Mouse (Mus musculus): ENCODE results near the gene Lingo2. TPM values are rescaled to one million over a fixed set of nuclear protein-coding genes. Genes with fewer than 3 reads are reported as not detected.

Lingo2 gene
- 1.1 and 2.0 TPM in 2 replicates for polyA plus RNA-seq (2016; fragmentation: Nextera tagmentation; extraction: Ambion mirVana)

DNA sequence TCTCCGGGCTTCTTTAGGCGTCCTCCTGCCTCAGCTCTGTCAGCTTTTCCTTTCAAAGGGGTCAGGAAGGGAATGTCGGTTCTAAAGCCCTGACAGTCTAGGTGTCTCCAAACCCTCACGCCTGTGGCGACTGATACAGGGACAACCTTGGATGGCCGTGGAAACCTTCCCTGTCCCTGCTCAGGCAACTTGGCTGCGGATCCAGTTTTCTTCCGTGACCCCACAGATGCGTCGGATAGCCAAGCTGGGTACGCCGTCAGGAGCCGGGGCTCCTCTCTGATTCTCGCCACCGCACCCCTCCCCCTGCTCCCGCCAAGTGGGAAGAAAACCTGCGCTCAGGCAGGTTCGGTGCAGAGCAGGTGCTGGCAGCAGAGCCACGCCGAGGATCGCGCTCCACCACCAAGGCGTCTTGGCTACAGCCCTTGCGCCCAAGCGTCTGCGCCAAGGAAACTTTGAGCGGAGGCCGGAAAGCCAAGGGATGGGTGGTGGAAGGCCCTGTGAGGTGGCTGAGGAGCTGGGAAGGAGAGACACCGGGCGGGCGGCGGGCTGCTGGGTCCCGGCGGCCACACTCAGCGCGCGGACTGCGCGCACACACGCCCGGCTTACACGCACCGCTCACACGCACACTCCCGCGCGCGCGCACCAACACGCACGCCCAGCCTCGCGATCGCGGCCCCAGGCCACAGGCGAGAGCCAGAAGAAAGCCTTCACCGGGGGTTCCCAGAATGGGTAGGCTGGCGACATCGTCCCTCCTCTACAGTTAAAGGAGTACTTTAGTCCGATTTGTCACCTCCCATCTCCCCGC is at the start of gene Lingo2:
Lingo2 (minus strand) TSS at position 598 of the 805 bp plus-strand sequence.
- Histone ChIP-seq H3K4me1 (peaks cover 30% of the 10 kb centered on the region), H3K4me3 (peak within 1 kb of the TSS; percentile 71), H3K9me3 (replicated peaks) (no peaks in the 10 kb centered on the region), H3K27me3 (ENCODE audit: low read depth, poor library complexity, severe bottlenecking) (peaks cover 61% of the 10 kb centered on the region), H3K27ac (replicated peaks) (peak within 1 kb of the TSS; percentile 49), H3K36me3 (no peaks in the 10 kb centered on the region)
- peak; percentile 56 for DNase-seq (ENCODE audit: low spot score)
- WGBS = under 1% methylated on average over 61 of the region's 61 CpGs

DNA sequence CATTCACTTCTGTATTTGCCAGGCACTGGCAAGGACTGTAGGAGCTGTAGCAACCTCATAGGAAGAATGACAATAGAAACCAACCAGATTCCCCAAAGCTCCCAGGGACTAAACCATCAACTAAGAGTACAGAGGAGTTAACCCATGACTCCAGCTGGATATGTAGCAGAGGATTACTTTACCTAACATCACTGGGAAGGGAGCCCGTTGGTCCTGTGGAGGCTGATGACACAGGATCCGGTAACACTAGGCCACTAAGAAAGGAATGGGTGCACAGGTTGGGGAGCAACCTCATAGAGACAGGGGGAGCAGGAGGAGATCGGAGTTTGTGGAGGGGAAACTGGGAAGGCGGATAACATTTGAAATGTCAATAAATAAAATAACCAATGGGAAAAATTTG is 21.8 kb upstream of the Lingo2 start:
- DNase-seq (ENCODE audit: low spot score) = no peak
- no peaks in the 10 kb centered on the region for H3K4me1 ChIP-seq
- no peaks in the 10 kb centered on the region for H3K27me3 ChIP-seq (ENCODE audit: low read depth, poor library complexity, severe bottlenecking)
- no peaks in the 10 kb centered on the region for H3K36me3 ChIP-seq
- H3K9me3 ChIP-seq (replicated peaks) = no peaks in the 10 kb centered on the region
- WGBS = 85% methylated on average over 4 of the region's 4 CpGs
- H3K4me3 ChIP-seq = no peak overlapping the region
- H3K27ac ChIP-seq (replicated peaks) = no peak overlapping the region

DNA sequence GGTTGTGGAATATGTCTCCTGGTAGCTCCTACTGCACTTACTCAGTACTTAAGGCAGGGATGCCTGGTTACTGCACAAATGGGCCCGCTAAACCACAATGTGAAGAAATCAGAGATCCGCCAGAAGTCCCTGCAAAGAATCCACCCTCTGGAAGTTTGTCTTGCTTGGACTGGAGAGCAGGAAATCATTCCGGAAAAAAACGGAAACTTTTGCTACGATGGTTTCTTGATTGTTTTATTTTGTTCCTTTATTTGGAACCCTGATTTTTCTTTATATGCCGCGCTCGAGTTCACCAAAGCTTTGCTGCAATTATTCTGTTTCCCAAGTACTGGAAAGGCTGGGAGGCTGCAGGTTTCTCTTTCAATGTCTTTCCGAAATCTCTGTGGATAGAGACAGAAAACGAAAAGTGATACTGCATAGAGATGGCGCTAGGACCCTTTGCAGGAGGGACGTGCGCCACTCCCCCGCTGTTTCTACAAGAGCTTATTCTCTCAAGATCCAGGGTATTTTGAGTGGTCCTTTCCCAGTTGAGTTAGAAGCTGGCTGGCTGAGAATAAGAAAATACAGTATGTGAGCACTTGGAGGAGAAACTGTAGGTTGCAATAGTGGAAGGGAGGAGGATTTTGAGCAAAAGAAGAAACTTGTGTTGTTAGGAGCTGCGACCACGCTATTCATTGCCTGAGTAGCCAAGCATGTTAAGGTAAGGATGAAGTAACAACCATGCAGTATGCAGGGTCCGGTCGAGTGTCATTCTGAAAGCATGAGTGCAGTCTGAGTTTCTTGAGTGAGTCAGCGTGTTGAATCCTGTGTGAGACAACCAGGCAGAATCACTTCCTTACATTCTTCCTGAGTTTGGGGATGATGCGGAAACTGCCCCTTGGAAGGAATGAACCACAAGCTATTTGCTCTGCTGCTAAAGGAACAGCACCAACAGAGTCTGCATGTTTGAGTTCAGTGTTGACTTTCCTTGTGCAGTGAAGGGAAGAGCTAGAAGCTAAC is 1.2 kb upstream of the Lingo2 start:
- 5% methylated on average over 20 of the region's 20 CpGs for WGBS
- peaks cover 30% of the 10 kb centered on the region for H3K4me1 ChIP-seq
- H3K27ac ChIP-seq (replicated peaks) = no peak overlapping the region
- H3K9me3 ChIP-seq (replicated peaks) = no peaks in the 10 kb centered on the region
- peak overlapping the region; percentile 71 for H3K4me3 ChIP-seq
- peaks cover 61% of the 10 kb centered on the region for H3K27me3 ChIP-seq (ENCODE audit: low read depth, poor library complexity, severe bottlenecking)
- DNase-seq (ENCODE audit: low spot score) = peak; percentile 20
- H3K36me3 ChIP-seq = no peaks in the 10 kb centered on the region

DNA sequence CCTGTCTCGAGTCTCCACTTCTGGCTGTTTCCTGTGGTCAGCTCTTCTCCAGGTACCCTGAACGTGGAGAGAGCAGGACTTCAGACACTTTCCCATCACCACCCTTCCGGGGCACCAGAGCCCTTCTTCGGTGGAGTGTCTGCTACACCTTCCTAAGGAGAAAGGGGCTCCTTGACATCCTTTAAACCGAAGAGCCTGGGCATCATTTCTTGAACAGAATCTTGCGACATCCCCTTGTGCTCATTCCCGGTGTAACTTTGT is 338 bp upstream of the Lingo2 start:
- no peaks in the 10 kb centered on the region for H3K36me3 ChIP-seq
- 3% methylated on average over 7 of the region's 7 CpGs for WGBS
- no peaks in the 10 kb centered on the region for H3K9me3 ChIP-seq (replicated peaks)
- peaks cover 30% of the 10 kb centered on the region for H3K4me1 ChIP-seq
- no peak for DNase-seq (ENCODE audit: low spot score)
- peaks cover 61% of the 10 kb centered on the region for H3K27me3 ChIP-seq (ENCODE audit: low read depth, poor library complexity, severe bottlenecking)
- H3K27ac ChIP-seq (replicated peaks) = peak overlapping the region; percentile 49; the same call in 1 of the 2 replicates
- peak overlapping the region; percentile 71 for H3K4me3 ChIP-seq

DNA sequence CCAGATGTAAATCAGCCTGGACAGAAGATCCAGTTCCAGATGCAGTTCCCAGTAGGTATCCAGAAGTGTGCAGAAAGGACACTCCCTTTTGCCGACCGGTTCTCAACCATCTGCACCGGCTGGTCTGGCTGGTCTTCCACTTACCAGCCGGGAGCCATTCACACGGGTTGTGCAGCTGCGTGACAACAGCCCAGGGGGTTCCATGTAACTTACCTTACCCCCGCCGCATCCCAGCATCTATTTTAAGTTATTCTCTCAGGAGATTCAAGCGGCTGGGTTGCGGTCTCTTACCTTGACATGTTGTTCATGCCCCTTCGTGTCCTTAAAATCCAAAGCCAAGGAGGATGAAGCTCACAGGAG is 777 bp downstream of the Lingo2 start:
- Histone ChIP-seq H3K27me3 (ENCODE audit: low read depth, poor library complexity, severe bottlenecking) (peaks cover 61% of the 10 kb centered on the region), H3K4me3 (peak overlapping the region; percentile 71), H3K4me1 (peaks cover 30% of the 10 kb centered on the region), H3K27ac (replicated peaks) (no peak overlapping the region), H3K9me3 (replicated peaks) (no peaks in the 10 kb centered on the region), H3K36me3 (no peaks in the 10 kb centered on the region)
- no peak for DNase-seq (ENCODE audit: low spot score)
- WGBS = under 1% methylated on average over 11 of the region's 11 CpGs

DNA sequence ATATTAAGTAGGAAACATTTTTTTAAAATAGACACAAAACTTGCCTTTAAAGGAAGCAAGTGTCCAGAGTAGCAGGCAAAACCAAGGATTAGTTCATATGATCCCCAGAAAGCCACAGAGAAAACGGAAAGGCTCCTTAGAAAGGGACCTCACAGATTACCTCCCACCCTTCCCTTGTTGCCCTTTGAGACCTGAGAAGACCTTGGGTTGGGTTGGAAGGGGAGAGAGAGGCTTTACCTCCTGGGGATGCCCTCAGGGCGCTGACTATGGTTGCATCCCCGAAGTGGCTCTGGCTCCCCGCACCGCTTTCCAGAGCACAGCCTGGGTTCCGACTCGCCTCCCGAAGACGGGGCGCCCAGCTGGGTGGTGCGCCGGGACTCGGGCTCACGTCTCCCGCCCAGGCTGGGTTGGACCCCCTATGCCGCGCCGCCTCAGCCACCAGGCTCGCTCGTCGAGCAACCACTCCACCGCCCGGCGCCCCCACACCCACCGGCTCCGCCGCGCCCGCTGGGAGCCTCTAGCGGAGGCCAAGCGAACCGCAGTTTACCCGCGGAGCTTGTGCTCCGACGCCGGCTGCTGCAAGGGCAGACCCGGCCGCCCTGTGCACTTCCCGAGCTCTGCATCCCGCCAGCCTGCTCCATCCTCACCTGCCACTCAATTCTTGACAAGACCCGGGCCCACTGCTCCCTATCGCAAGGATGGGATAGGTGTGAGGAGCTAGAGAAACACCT is 1.4 kb downstream of the Lingo2 start:
- peaks cover 61% of the 10 kb centered on the region for H3K27me3 ChIP-seq (ENCODE audit: low read depth, poor library complexity, severe bottlenecking)

DNA sequence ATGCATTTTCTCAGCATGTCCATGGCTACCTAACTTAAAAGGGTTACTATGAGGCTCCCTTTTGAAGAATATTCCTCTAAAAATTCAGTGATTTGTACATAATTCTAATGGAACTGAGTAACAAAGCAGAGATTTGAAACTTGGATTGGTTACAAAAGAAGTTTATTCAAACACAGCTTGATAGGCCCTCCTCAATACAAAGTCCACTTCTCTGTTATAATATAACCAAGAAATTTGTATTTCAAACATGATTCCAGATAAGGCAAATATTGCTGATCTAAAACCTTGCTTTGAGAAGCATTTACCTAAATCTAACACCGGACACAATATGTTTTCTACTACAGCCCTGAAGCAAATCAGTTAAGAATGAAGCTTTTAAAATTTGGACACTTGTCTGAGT is 60.7 kb downstream of the Lingo2 start:
- Histone ChIP-seq H3K27me3 (ENCODE audit: low read depth, poor library complexity, severe bottlenecking) (no peaks in the 10 kb centered on the region), H3K4me1 (no peaks in the 10 kb centered on the region), H3K36me3 (no peaks in the 10 kb centered on the region), H3K27ac (replicated peaks) (no peak overlapping the region), H3K9me3 (replicated peaks) (no peaks in the 10 kb centered on the region), H3K4me3 (no peak overlapping the region)
- 95% methylated on average over 1 of the region's 1 CpGs for WGBS
- DNase-seq (ENCODE audit: low spot score) = no peak

More for the DNA sequence above, 1.4 kb downstream of the Lingo2 start:
- under 1% methylated on average over 43 of the region's 43 CpGs for WGBS
- Histone ChIP-seq H3K9me3 (replicated peaks) (no peaks in the 10 kb centered on the region), H3K4me1 (peaks cover 30% of the 10 kb centered on the region), H3K27ac (replicated peaks) (0 out of 2 replicates have a peak overlapping the region, but pooled peaks have one; percentile 28), H3K36me3 (no peaks in the 10 kb centered on the region), H3K4me3 (peak overlapping the region; percentile 71)
- peak; percentile 84 for DNase-seq (ENCODE audit: low spot score)

DNA sequence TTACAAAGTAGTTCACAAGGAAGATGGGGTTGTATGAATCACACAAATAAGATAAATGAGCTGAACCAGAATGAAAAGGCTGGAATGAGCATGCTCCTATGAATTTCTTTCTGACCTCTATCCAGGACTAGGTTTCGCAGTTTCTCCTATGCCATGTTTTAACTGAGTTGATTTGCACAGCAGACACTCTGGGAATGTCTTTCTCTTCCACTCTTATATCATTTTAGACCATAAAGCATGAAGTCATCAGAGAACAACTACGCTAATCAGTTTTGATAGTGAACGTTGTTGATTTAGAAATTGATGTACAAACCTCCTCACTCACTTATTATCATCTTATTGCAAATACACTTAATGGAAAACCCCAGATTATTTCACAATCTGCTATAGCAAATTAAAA is 61.2 kb downstream of the Lingo2 start:
- no peaks in the 10 kb centered on the region for H3K27me3 ChIP-seq (ENCODE audit: low read depth, poor library complexity, severe bottlenecking)
- DNase-seq (ENCODE audit: low spot score) = no peak
- H3K27ac ChIP-seq (replicated peaks) = no peak overlapping the region
- no peak overlapping the region for H3K4me3 ChIP-seq
- H3K9me3 ChIP-seq (replicated peaks) = no peaks in the 10 kb centered on the region
- no peaks in the 10 kb centered on the region for H3K36me3 ChIP-seq
- WGBS = 88% methylated on average over 3 of the region's 3 CpGs
- no peaks in the 10 kb centered on the region for H3K4me1 ChIP-seq

DNA sequence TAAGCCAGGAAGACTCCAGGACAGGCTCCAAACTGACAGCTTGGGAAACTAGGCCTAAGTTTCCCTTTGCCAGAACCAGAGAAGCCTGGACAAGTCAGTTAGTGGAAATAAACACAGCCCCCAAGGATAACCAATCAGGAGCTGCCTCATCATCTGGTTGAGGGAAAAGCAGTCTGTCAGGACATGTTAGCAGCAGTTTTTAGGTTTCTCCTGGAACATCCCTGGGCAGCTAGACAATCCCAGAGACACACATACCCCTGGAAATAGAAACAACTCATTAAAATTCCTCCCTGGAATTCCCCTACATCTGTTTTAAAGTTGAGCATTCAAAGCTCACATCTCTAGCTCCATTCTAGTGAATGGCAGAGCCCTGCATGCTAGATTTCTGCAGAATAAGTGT is 76.8 kb downstream of the Lingo2 start:
- no peaks in the 10 kb centered on the region for H3K27me3 ChIP-seq (ENCODE audit: low read depth, poor library complexity, severe bottlenecking)
- H3K4me3 ChIP-seq = no peak overlapping the region
- H3K9me3 ChIP-seq (replicated peaks) = no peaks in the 10 kb centered on the region
- no peak overlapping the region for H3K27ac ChIP-seq (replicated peaks)
- H3K4me1 ChIP-seq = no peaks in the 10 kb centered on the region
- DNase-seq (ENCODE audit: low spot score) = no peak
- no peaks in the 10 kb centered on the region for H3K36me3 ChIP-seq

DNA sequence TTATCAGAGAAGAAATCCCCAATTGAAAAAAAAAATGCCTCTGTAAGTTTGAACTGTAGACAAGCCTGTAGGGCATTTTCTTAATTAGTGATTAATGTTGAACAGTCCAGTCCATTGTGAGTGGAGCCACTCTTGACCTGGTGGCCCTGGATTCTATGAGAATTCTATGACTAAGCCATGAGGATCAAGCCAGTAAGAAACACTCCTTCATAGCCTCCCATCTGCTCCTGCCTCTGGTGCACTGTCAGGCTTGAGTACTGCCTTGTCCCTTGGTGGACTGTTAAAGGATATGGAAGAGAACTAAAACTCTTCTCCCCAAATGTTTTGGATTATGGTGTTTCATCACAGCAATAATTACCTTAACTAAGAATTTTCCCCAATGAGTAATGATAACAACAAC is 126.6 kb downstream of the Lingo2 start:
- no peak for DNase-seq (ENCODE audit: low spot score)
- H3K27me3 ChIP-seq (ENCODE audit: low read depth, poor library complexity, severe bottlenecking) = no peaks in the 10 kb centered on the region
- no peaks in the 10 kb centered on the region for H3K36me3 ChIP-seq
- H3K4me1 ChIP-seq = no peaks in the 10 kb centered on the region
- H3K27ac ChIP-seq (replicated peaks) = no peak overlapping the region
- no peak overlapping the region for H3K4me3 ChIP-seq
- H3K9me3 ChIP-seq (replicated peaks) = no peaks in the 10 kb centered on the region

DNA sequence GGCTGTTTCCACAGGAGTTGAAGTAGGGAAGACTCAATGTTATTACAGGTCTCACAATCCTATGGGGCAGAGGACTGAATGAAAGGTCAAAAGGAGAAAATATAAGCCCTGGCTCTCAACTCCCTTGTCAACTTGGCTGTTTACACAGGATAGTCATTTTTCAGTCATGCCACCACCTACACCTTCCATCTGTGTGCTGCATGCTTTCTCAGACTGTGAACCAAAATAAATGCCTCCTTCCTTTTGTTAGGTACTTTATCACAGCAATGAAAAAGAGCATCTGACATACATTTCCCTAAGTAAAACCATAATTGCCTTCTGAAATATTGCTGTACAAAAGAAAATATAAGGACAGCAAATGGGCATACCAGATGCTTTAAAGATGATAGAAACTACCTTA is 129.6 kb downstream of the Lingo2 start:
- no peak overlapping the region for H3K4me3 ChIP-seq
- H3K27ac ChIP-seq (replicated peaks) = no peak overlapping the region

DNA sequence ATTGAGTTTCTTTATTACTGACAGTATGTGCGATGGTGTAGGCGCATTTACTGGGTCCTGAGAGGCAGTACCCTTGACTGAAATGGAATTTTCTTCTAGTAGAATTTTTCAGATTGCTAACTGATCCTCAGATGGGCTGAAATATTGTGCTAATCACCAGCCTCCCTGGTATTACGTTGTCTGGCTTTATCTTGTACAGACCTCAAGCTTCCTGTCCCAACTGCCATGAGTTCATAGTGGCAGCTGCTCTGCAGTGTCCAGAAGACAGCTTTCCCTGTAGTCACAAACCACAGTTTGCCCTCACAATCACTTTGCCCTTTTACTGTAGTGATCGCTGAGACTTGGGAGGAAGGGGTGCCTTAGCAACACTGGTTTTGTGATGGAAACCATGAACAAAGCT is 176.5 kb downstream of the Lingo2 start:
- Histone ChIP-seq H3K27me3 (ENCODE audit: low read depth, poor library complexity, severe bottlenecking) (no peaks in the 10 kb centered on the region), H3K4me3 (no peak overlapping the region), H3K9me3 (replicated peaks) (no peaks in the 10 kb centered on the region), H3K27ac (replicated peaks) (no peak overlapping the region), H3K4me1 (no peaks in the 10 kb centered on the region), H3K36me3 (no peaks in the 10 kb centered on the region)
- DNase-seq (ENCODE audit: low spot score) = no peak
- 89% methylated on average over 4 of the region's 4 CpGs for WGBS

More for the DNA sequence above, 129.6 kb downstream of the Lingo2 start:
- no peak for DNase-seq (ENCODE audit: low spot score)
- Histone ChIP-seq H3K9me3 (replicated peaks) (no peaks in the 10 kb centered on the region), H3K4me1 (no peaks in the 10 kb centered on the region), H3K36me3 (no peaks in the 10 kb centered on the region), H3K27me3 (ENCODE audit: low read depth, poor library complexity, severe bottlenecking) (no peaks in the 10 kb centered on the region)
